Mouse (Mus musculus): ENCODE measurements around the gene Atat1. TPM values are rescaled to one million over a fixed set of nuclear protein-coding genes. Genes with fewer than 3 reads are reported as not detected.

The Atat1 gene
- polyA plus RNA-seq, 1 experiment from 2014 or later: 65.4 TPM

GRCm38 (mm10) chr17:35932608-35933007, 22.7 kb upstream of the Atat1 start:
- no peaks in the 10 kb centered on the region for H3K4me1 ChIP-seq (ENCODE audit: control insufficient read depth, insufficient read depth, low read length)
- H3K27me3 ChIP-seq (ENCODE audit: control insufficient read depth, insufficient read depth, low read length): no peaks in the 10 kb centered on the region
- H3K4me3 ChIP-seq (ENCODE audit: low read depth, low read length): no peak overlapping the region
- no peak for ATAC-seq (replicated peaks; ENCODE audit: insufficient number of reproducible peaks, low FRiP score, low TSS enrichment)
- no peaks in the 10 kb centered on the region for H3K9me3 ChIP-seq (replicated peaks; ENCODE audit: control insufficient read depth, low read length)
- WGBS (ENCODE audit: insufficient replicate concordance): 88% methylated on average over 4 of the region's 4 CpGs
- no peak overlapping the region for H3K4me2 ChIP-seq
- H3K9ac ChIP-seq (ENCODE audit: low read depth, low read length): no peak overlapping the region
- no peak overlapping the region for H3K27ac ChIP-seq (ENCODE audit: low read depth, low read length)
- H3K36me3 ChIP-seq (ENCODE audit: control insufficient read depth, insufficient read depth, low read length): peaks cover 31% of the 10 kb centered on the region

DNA sequence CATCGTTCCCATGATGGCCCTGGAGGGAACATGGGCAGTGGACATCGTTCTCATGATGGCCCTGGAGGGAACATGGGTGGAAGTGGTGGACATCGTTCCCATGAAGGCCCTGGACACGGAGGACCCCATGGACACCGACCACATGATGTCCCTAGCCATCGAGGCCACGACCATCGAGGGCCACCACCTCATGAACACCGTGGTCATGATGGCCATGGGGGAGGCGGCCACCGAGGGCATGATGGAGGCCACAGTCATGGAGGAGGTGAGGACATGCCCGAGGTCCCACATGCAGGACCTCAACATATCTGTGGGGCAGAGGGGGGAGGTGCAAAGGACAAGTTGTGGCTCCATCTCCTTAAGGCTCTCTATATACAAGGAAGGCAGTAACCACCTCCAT, 20.8 kb upstream of the Atat1 start:
- no peaks in the 10 kb centered on the region for H3K27me3 ChIP-seq (ENCODE audit: control insufficient read depth, insufficient read depth, low read length)
- WGBS (ENCODE audit: insufficient replicate concordance): 94% methylated on average over 12 of the region's 12 CpGs
- H3K9me3 ChIP-seq (replicated peaks; ENCODE audit: control insufficient read depth, low read length): no peaks in the 10 kb centered on the region
- H3K27ac ChIP-seq (ENCODE audit: low read depth, low read length): no peak overlapping the region
- H3K4me2 ChIP-seq: no peak overlapping the region
- no peak overlapping the region for H3K9ac ChIP-seq (ENCODE audit: low read depth, low read length)
- H3K4me3 ChIP-seq (ENCODE audit: low read depth, low read length): no peak overlapping the region
- H3K4me1 ChIP-seq (ENCODE audit: control insufficient read depth, insufficient read depth, low read length): no peaks in the 10 kb centered on the region
- peaks cover 40% of the 10 kb centered on the region for H3K36me3 ChIP-seq (ENCODE audit: control insufficient read depth, insufficient read depth, low read length)
- no peak; the same call in 1 of the 2 replicates for ATAC-seq (replicated peaks; ENCODE audit: insufficient number of reproducible peaks, low FRiP score, low TSS enrichment)

DNA sequence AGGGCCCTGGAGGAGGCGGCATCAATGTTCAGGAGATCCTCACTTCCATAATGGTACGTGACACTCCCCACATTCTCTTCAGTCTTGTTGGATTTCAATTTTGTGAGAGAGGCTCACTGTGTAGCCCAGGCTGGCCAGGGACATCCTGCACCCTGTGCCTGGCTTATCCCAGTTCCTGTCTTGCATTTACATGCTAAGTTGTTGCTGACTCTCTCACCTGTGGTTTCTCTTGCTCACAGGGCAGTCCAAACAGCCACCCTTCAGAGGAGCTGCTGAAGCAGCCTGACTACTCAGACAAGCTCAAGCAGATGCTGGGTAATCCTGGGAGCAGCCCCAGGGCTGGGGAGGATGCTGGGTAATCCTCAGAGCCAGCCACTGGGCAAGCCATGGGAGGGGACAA, 19.7 kb upstream of the Atat1 start:
- Histone ChIP-seq H3K27me3 (ENCODE audit: control insufficient read depth, insufficient read depth, low read length) (no peaks in the 10 kb centered on the region), H3K9me3 (replicated peaks; ENCODE audit: control insufficient read depth, low read length) (no peaks in the 10 kb centered on the region), H3K9ac (ENCODE audit: low read depth, low read length) (no peak overlapping the region), H3K27ac (ENCODE audit: low read depth, low read length) (no peak overlapping the region), H3K4me2 (no peak overlapping the region), H3K36me3 (ENCODE audit: control insufficient read depth, insufficient read depth, low read length) (peaks cover 46% of the 10 kb centered on the region), H3K4me1 (ENCODE audit: control insufficient read depth, insufficient read depth, low read length) (no peaks in the 10 kb centered on the region), H3K4me3 (ENCODE audit: low read depth, low read length) (no peak overlapping the region)
- no peak for ATAC-seq (replicated peaks; ENCODE audit: insufficient number of reproducible peaks, low FRiP score, low TSS enrichment)
- 95% methylated on average over 2 of the region's 2 CpGs for WGBS (ENCODE audit: insufficient replicate concordance)

DNA sequence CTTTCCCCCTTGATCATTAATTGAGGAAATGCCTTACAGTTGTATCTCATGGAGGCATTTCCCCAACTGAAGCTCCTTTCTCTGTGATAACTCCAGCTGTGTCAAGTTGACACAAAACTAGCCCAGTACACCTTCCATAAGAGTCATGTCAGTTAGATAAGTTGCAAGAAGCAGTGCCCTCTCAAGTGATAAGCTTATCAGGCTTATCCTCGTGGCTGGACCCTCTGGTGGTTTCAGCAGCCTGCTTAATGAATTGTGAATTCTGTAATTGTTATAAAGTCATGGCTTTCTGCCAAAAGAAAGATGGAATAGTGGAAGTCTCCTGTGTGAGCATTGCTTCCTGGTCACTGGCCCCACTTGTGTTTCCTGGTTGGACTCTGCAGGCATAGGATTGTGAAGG, 17.6 kb upstream of the Atat1 start:
- no peak overlapping the region for H3K27ac ChIP-seq (ENCODE audit: low read depth, low read length)
- 15% methylated on average over 1 of the region's 1 CpGs for WGBS (ENCODE audit: insufficient replicate concordance)
- no peak overlapping the region for H3K4me3 ChIP-seq (ENCODE audit: low read depth, low read length)
- no peak overlapping the region for H3K4me2 ChIP-seq
- no peak for ATAC-seq (replicated peaks; ENCODE audit: insufficient number of reproducible peaks, low FRiP score, low TSS enrichment)
- H3K9ac ChIP-seq (ENCODE audit: low read depth, low read length): no peak overlapping the region
- H3K36me3 ChIP-seq (ENCODE audit: control insufficient read depth, insufficient read depth, low read length): peaks cover 52% of the 10 kb centered on the region
- H3K4me1 ChIP-seq (ENCODE audit: control insufficient read depth, insufficient read depth, low read length): no peaks in the 10 kb centered on the region
- no peaks in the 10 kb centered on the region for H3K9me3 ChIP-seq (replicated peaks; ENCODE audit: control insufficient read depth, low read length)
- no peaks in the 10 kb centered on the region for H3K27me3 ChIP-seq (ENCODE audit: control insufficient read depth, insufficient read depth, low read length)

GRCm38 (mm10) chr17:35923281-35923680, 13.4 kb upstream of the Atat1 start:
- H3K4me3 ChIP-seq (ENCODE audit: low read depth, low read length): no peak overlapping the region
- H3K4me1 ChIP-seq (ENCODE audit: control insufficient read depth, insufficient read depth, low read length): peaks cover 8% of the 10 kb centered on the region
- peaks cover 29% of the 10 kb centered on the region for H3K36me3 ChIP-seq (ENCODE audit: control insufficient read depth, insufficient read depth, low read length)
- no peaks in the 10 kb centered on the region for H3K27me3 ChIP-seq (ENCODE audit: control insufficient read depth, insufficient read depth, low read length)
- no peaks in the 10 kb centered on the region for H3K9me3 ChIP-seq (replicated peaks; ENCODE audit: control insufficient read depth, low read length)
- 91% methylated on average over 4 of the region's 4 CpGs for WGBS (ENCODE audit: insufficient replicate concordance)
- no peak for ATAC-seq (replicated peaks; ENCODE audit: insufficient number of reproducible peaks, low FRiP score, low TSS enrichment)
- H3K27ac ChIP-seq (ENCODE audit: low read depth, low read length): no peak overlapping the region
- no peak overlapping the region for H3K4me2 ChIP-seq
- no peak overlapping the region for H3K9ac ChIP-seq (ENCODE audit: low read depth, low read length)

DNA sequence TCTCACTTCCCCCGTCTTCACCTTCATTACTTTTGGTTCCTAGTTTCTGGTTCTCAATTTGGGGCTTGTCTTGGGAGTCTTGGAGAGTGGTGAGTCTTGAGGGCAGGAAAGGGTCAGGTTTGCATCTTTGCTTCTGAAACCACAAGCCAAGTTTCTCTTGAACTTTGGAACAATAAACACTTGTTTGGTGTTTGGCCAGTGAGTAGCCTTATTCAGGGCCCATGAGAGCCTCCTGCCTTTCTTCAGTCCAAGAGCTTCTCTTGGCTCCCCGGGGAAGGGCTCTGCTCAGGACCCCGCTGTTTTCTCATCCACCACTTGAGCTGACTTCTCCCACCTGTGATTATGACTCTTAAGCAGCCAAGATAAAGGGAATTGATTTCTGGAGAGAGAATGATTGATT, 12.7 kb upstream of the Atat1 start:
- Histone ChIP-seq H3K4me2 (no peak overlapping the region), H3K9ac (ENCODE audit: low read depth, low read length) (no peak overlapping the region), H3K9me3 (replicated peaks; ENCODE audit: control insufficient read depth, low read length) (no peaks in the 10 kb centered on the region), H3K27ac (ENCODE audit: low read depth, low read length) (no peak overlapping the region), H3K4me3 (ENCODE audit: low read depth, low read length) (no peak overlapping the region), H3K4me1 (ENCODE audit: control insufficient read depth, insufficient read depth, low read length) (peaks cover 8% of the 10 kb centered on the region), H3K27me3 (ENCODE audit: control insufficient read depth, insufficient read depth, low read length) (no peaks in the 10 kb centered on the region), H3K36me3 (ENCODE audit: control insufficient read depth, insufficient read depth, low read length) (peaks cover 24% of the 10 kb centered on the region)
- 88% methylated on average over 3 of the region's 3 CpGs for WGBS (ENCODE audit: insufficient replicate concordance)
- ATAC-seq (replicated peaks; ENCODE audit: insufficient number of reproducible peaks, low FRiP score, low TSS enrichment): no peak

GRCm38 (mm10) chr17:35921710-35922109, 11.8 kb upstream of the Atat1 start:
- Histone ChIP-seq H3K36me3 (ENCODE audit: control insufficient read depth, insufficient read depth, low read length) (peaks cover 21% of the 10 kb centered on the region), H3K4me1 (ENCODE audit: control insufficient read depth, insufficient read depth, low read length) (peaks cover 8% of the 10 kb centered on the region), H3K9me3 (replicated peaks; ENCODE audit: control insufficient read depth, low read length) (no peaks in the 10 kb centered on the region), H3K4me2 (no peak overlapping the region), H3K9ac (ENCODE audit: low read depth, low read length) (no peak overlapping the region), H3K4me3 (ENCODE audit: low read depth, low read length) (no peak overlapping the region), H3K27me3 (ENCODE audit: control insufficient read depth, insufficient read depth, low read length) (no peaks in the 10 kb centered on the region), H3K27ac (ENCODE audit: low read depth, low read length) (no peak overlapping the region)
- WGBS (ENCODE audit: insufficient replicate concordance): 81% methylated on average over 4 of the region's 4 CpGs
- ATAC-seq (replicated peaks; ENCODE audit: insufficient number of reproducible peaks, low FRiP score, low TSS enrichment): no peak

DNA sequence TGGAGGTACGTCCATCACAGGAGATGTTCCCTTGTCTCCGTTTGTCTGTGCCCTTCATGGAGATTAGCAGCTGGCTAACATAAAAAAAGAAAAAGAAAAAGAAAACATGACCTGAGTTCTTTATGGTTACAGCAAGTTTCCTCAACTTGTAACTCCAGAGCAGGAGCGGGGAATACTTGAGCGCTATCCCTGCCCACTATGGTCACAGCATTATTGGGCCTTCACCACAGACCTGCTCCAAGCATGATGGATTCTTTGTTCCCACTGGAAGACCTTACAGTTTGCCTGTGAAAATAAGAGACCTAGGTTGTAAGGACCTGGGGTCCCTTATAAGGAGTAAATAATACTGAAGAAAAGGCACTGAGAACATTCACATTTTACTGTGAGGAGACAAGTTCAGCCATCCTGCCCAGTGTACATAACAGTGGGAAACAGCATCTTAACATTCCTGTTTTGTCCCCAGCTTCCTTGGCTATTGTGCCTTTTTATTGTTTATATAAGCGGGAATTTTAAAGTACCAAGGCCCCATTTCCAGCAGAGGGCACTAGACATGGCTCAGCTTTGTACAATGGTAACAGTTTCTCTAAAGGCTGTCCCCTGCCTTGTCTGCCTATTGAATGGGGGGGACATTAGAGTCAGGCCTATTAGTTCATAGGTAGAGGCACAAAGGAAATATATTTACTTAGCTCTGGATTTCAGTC, 11.1 kb upstream of the Atat1 start:
- Histone ChIP-seq H3K9me3 (replicated peaks; ENCODE audit: control insufficient read depth, low read length) (no peaks in the 10 kb centered on the region), H3K36me3 (ENCODE audit: control insufficient read depth, insufficient read depth, low read length) (peaks cover 15% of the 10 kb centered on the region), H3K4me2 (no peak overlapping the region; the same call in 1 of the 2 replicates), H3K9ac (ENCODE audit: low read depth, low read length) (no peak overlapping the region), H3K4me3 (ENCODE audit: low read depth, low read length) (no peak overlapping the region), H3K4me1 (ENCODE audit: control insufficient read depth, insufficient read depth, low read length) (peaks cover 8% of the 10 kb centered on the region), H3K27me3 (ENCODE audit: control insufficient read depth, insufficient read depth, low read length) (no peaks in the 10 kb centered on the region), H3K27ac (ENCODE audit: low read depth, low read length) (peak overlapping the region; percentile 93)
- no peak for ATAC-seq (replicated peaks; ENCODE audit: insufficient number of reproducible peaks, low FRiP score, low TSS enrichment)
- 82% methylated on average over 5 of the region's 5 CpGs for WGBS (ENCODE audit: insufficient replicate concordance)

DNA sequence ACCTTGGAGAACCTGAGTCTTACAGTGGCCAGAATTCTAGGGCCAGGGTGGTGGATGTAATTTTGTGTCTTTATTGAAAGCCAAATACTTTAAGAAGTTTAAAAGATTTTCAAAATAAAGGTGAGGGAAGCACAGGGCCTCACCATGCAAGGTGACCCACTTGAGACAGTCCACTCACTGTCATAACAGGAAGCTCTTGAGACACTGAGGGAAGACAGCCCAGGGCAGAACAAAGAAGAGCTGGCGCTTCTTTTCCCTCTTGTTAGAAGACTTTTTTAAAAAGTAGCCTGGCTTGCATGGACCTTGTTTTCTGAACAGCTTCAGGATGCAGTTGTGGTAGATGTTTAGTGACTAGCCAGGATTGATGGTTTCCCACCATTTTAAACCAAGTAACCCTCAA, 10.5 kb upstream of the Atat1 start:
- Histone ChIP-seq H3K27me3 (ENCODE audit: control insufficient read depth, insufficient read depth, low read length) (no peaks in the 10 kb centered on the region), H3K9ac (ENCODE audit: low read depth, low read length) (peak overlapping the region; percentile 99; the same call in 1 of the 2 replicates), H3K27ac (ENCODE audit: low read depth, low read length) (peak overlapping the region; percentile 93), H3K36me3 (ENCODE audit: control insufficient read depth, insufficient read depth, low read length) (peaks cover 15% of the 10 kb centered on the region), H3K4me1 (ENCODE audit: control insufficient read depth, insufficient read depth, low read length) (peaks cover 10% of the 10 kb centered on the region), H3K4me2 (peak overlapping the region; percentile 98), H3K4me3 (ENCODE audit: low read depth, low read length) (peak overlapping the region; percentile 14), H3K9me3 (replicated peaks; ENCODE audit: control insufficient read depth, low read length) (no peaks in the 10 kb centered on the region)
- ATAC-seq (replicated peaks; ENCODE audit: insufficient number of reproducible peaks, low FRiP score, low TSS enrichment): no peak
- WGBS (ENCODE audit: insufficient replicate concordance): 67% methylated on average over 1 of the region's 1 CpGs
